Mouse (Mus musculus) bone marrow, adult 2 months (tissue): Measurements from ENCODE around the gene Fmo6.

Source experiments
- CTCF ChIP-seq: fragments of 200-500 bp; IDR thresholded peaks from 2 replicates; pipeline ENCODE4 v1.5.1; 2011; ENCODE audit warnings: low read length, control low read depth; ENCODE audit not compliant: control insufficient read depth, insufficient read depth
- POLR2A ChIP-seq: fragments of 200-500 bp; IDR thresholded peaks from 2 replicates; pipeline ENCODE4 v1.6.1; 2011; ENCODE audit warnings: low read depth, mild to moderate bottlenecking, control low read depth, low read length, borderline replicate concordance; ENCODE audit not compliant: control insufficient read depth

DNA sequence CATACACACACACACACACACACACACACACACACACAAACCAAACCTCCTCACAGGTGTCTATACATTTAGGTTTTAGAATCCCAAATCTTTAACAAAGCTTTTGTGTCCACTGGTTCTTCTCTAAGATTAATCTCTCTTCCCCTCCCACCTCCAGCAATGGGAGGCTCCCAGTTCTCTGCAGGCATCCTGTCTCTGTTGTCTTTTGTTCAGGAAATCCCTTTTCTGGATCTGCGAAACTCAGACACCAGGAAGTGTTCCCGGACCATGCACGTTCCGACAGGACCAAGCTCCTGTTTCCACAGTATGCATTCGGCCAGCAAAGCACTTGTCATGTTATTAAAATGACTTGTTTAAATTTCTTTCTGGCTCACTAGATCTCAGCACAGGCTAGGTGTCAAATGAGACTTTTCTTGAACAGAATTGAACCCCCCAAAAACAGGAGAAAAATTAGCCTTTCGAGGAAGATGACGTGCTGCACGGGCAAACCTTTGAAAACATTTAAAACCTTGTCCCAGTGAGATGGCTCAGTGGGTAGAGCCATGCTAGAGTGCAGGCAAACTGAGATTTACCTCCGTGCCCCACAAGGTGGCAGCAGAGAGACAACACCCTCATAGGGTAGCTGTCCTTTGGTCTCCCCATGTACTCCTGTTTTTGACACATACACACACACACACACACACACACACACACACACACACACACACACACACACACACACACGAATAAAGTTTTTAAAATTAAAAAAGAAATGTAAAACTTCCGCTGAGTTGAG, 57.5 kb downstream of the Fmo6 start:
- peak; percentile 69 for TF ChIP-seq CTCF
- TF ChIP-seq POLR2A: no peak
